Mouse (Mus musculus) splenic B cell, adult 2 months (primary cell): Measurements from ENCODE around the gene Dnah8.

Experiments
- DNase-seq: peaks from one replicate; pipeline ENCODE4 v3.0.0-alpha.2; 2011; ENCODE audit warnings: low read depth, low spot score
- H3K27me3 ChIP-seq: 2 replicates; pipeline ENCODE4 v1.6.1; 2012; ENCODE audit warnings: mild to moderate bottlenecking, low read length, moderate library complexity, mixed read lengths; ENCODE audit not compliant: control insufficient read depth, poor library complexity, insufficient read depth, severe bottlenecking
- H3K36me3 ChIP-seq: 2 replicates; pipeline ENCODE4 v1.6.1; 2012; ENCODE audit warnings: mild to moderate bottlenecking, low read length, moderate library complexity, mixed read lengths; ENCODE audit not compliant: control insufficient read depth, poor library complexity, insufficient read depth, severe bottlenecking

The Dnah8 gene

GRCm38 (mm10) chr17:30859989-30860585 is 235.9 kb downstream of the Dnah8 start:
- DNase-seq: no peak
- no peaks in the 10 kb centered on the region for H3K27me3 ChIP-seq
- no peaks in the 10 kb centered on the region for H3K36me3 ChIP-seq

GRCm38 (mm10) chr17:30860606-30861005 is 236.5 kb downstream of the Dnah8 start:
- Histone ChIP-seq H3K27me3 (no peaks in the 10 kb centered on the region), H3K36me3 (no peaks in the 10 kb centered on the region)
- DNase-seq: no peak

- no peaks in the 10 kb centered on the region for H3K36me3 ChIP-seq
- DNase-seq: no peak
- no peaks in the 10 kb centered on the region for H3K27me3 ChIP-seq
These were observed 242.1 kb downstream of the Dnah8 start for GRCm38 (mm10) chr17:30866281-30866680.

- DNase-seq: no peak
These were observed 242.8 kb downstream of the Dnah8 start for GRCm38 (mm10) chr17:30866966-30867365.

GRCm38 (mm10) chr17:30871040-30871439 is 246.9 kb downstream of the Dnah8 start:
- H3K36me3 ChIP-seq: no peaks in the 10 kb centered on the region
- H3K27me3 ChIP-seq: no peaks in the 10 kb centered on the region
- DNase-seq: no peak

More at GRCm38 (mm10) chr17:30866966-30867365, 242.8 kb downstream of the Dnah8 start:
- Histone ChIP-seq H3K36me3 (no peaks in the 10 kb centered on the region), H3K27me3 (no peaks in the 10 kb centered on the region)

- H3K36me3 ChIP-seq: no peaks in the 10 kb centered on the region
- peak; percentile 23 for DNase-seq
- H3K27me3 ChIP-seq: no peaks in the 10 kb centered on the region
These were observed 250.1 kb downstream of the Dnah8 start for GRCm38 (mm10) chr17:30874276-30874675.

- Histone ChIP-seq H3K36me3 (no peaks in the 10 kb centered on the region), H3K27me3 (no peaks in the 10 kb centered on the region)
- no peak for DNase-seq
These were observed 253.3 kb downstream of the Dnah8 start for GRCm38 (mm10) chr17:30877456-30877855.

- Histone ChIP-seq H3K36me3 (no peaks in the 10 kb centered on the region), H3K27me3 (no peaks in the 10 kb centered on the region)
- DNase-seq: no peak
These were observed 254.5 kb downstream of the Dnah8 start for GRCm38 (mm10) chr17:30878626-30879025.

- DNase-seq: no peak
- Histone ChIP-seq H3K27me3 (no peaks in the 10 kb centered on the region), H3K36me3 (no peaks in the 10 kb centered on the region)
These were observed 256.2 kb downstream of the Dnah8 start for GRCm38 (mm10) chr17:30880391-30880790.

- no peaks in the 10 kb centered on the region for H3K36me3 ChIP-seq
- no peaks in the 10 kb centered on the region for H3K27me3 ChIP-seq
- DNase-seq: no peak
These were observed 256.8 kb downstream of the Dnah8 start for GRCm38 (mm10) chr17:30881001-30881400.

GRCm38 (mm10) chr17:30882206-30882605 is 258.1 kb downstream of the Dnah8 start:
- no peak for DNase-seq
- H3K36me3 ChIP-seq: no peaks in the 10 kb centered on the region
- no peaks in the 10 kb centered on the region for H3K27me3 ChIP-seq

- no peaks in the 10 kb centered on the region for H3K27me3 ChIP-seq
- DNase-seq: no peak
These were observed 259.4 kb downstream of the Dnah8 start for GRCm38 (mm10) chr17:30883534-30883933.

GRCm38 (mm10) chr17:30892086-30892485 is 267.9 kb downstream of the Dnah8 start:
- no peaks in the 10 kb centered on the region for H3K27me3 ChIP-seq
- DNase-seq: no peak
- no peaks in the 10 kb centered on the region for H3K36me3 ChIP-seq

More at GRCm38 (mm10) chr17:30883534-30883933, 259.4 kb downstream of the Dnah8 start:
- no peaks in the 10 kb centered on the region for H3K36me3 ChIP-seq

GRCm38 (mm10) chr17:30892730-30893129 is 268.6 kb downstream of the Dnah8 start:
- Histone ChIP-seq H3K27me3 (no peaks in the 10 kb centered on the region; the same call in 1 of the 2 replicates), H3K36me3 (no peaks in the 10 kb centered on the region)
- DNase-seq: peak; percentile 20

GRCm38 (mm10) chr17:30897075-30897474 is 272.9 kb downstream of the Dnah8 start:
- H3K27me3 ChIP-seq: no peaks in the 10 kb centered on the region; the same call in 1 of the 2 replicates
- DNase-seq: no peak
- no peaks in the 10 kb centered on the region for H3K36me3 ChIP-seq

GRCm38 (mm10) chr17:30901627-30902026 is 277.5 kb downstream of the Dnah8 start, which contains the start of gene Glp1r:
TSS of gene Glp1r (plus strand) at chr17:30901817.
- Histone ChIP-seq H3K27me3 (no peaks in the 10 kb centered on the region; the same call in 1 of the 2 replicates), H3K36me3 (no peaks in the 10 kb centered on the region)
- peak; percentile 3 for DNase-seq
